Mouse (Mus musculus): ENCODE results near the gene A330070K13Rik. TPM values are rescaled to one million over a fixed set of nuclear protein-coding genes. Genes with fewer than 3 reads are reported as not detected.

A330070K13Rik gene
- polyA plus RNA-seq, 1 experiment from 2014 or later, result not detected

- Histone ChIP-seq H3K9ac (no peak overlapping the region), H3K4me1 (no peaks in the 10 kb centered on the region), H3K27me3 (no peaks in the 10 kb centered on the region), H3K36me3 (peaks cover 29% of the 10 kb centered on the region), H3K4me2 (replicated peaks) (no peak overlapping the region), H3K9me3 (replicated peaks) (no peaks in the 10 kb centered on the region), H3K4me3 (replicated peaks) (no peak overlapping the region), H3K27ac (replicated peaks) (no peak overlapping the region)
- ATAC-seq (ENCODE audit: insufficient number of reproducible peaks, low FRiP score, low TSS enrichment, low read depth), result no peak
- 82% methylated on average over 2 of the region's 2 CpGs for WGBS
Observed at GRCm38 (mm10) chr5:130329889-130330288, 54.5 kb downstream of the A330070K13Rik start.

Other genes starting within 250 kb of the A330070K13Rik start
- 6.1 and 7.4 TPM in 2 replicates for gene Kctd7, start 239.8 kb downstream of the A330070K13Rik start, polyA plus RNA-seq (2015; fragmentation: Nextera tagmentation; extraction: Ambion mirVana)
- gene Rabgef1, start 212.8 kb downstream of the A330070K13Rik start, polyA plus RNA-seq (2015; fragmentation: Nextera tagmentation; extraction: Ambion mirVana), result 30.1 and 32.6 TPM in 2 replicates
- 31.5 and 35.3 TPM in 2 replicates for gene Tmem248, start 167.6 kb downstream of the A330070K13Rik start, polyA plus RNA-seq (2015; fragmentation: Nextera tagmentation; extraction: Ambion mirVana)
- 67.4 and 68.1 TPM in 2 replicates for gene Sbds, start 129.1 kb downstream of the A330070K13Rik start, polyA plus RNA-seq (2015; fragmentation: Nextera tagmentation; extraction: Ambion mirVana)
- 21.7 and 25.0 TPM in 2 replicates for gene Tyw1, start 129.0 kb downstream of the A330070K13Rik start, polyA plus RNA-seq (2015; fragmentation: Nextera tagmentation; extraction: Ambion mirVana)
- gene Caln1, start 15.2 kb downstream of the A330070K13Rik start, polyA plus RNA-seq (2015; fragmentation: Nextera tagmentation; extraction: Ambion mirVana), result 0.92 and 1.5 TPM in 2 replicates